Mouse (Mus musculus) E14TG2a.4 (cell line): Measurements from ENCODE around the gene Slc43a1.

Source experiments
- H3K27me3 ChIP-seq: 2 replicates; pipeline ENCODE4 v1.6.1; 2014; ENCODE audit warnings: low read length, control low read depth; ENCODE audit not compliant: insufficient read depth
- H3K36me3 ChIP-seq: 2 replicates; pipeline ENCODE4 v1.6.1; 2014; ENCODE audit warnings: low read length, control low read depth; ENCODE audit not compliant: insufficient read depth
- H3K4me1 ChIP-seq: replicated peaks from 2 replicates; pipeline ENCODE4 v1.6.1; 2014; ENCODE audit warnings: low read depth, low read length, control low read depth
- H3K4me3 ChIP-seq: replicated peaks from 2 replicates; pipeline ENCODE4 v1.5.1; 2014; ENCODE audit warnings: mild to moderate bottlenecking, low read length
- H3K9me3 ChIP-seq: 2 replicates; pipeline ENCODE4 v1.6.1; 2014; ENCODE audit warnings: low read length, control low read depth
- CTCF ChIP-seq: conservative IDR thresholded peaks from 2 replicates; pipeline ENCODE4 v1.5.1; 2014; ENCODE audit warnings: low read length
- NANOG ChIP-seq: IDR thresholded peaks from 2 replicates; pipeline ENCODE4 v1.6.1; 2014; ENCODE audit warnings: borderline replicate concordance, low read length, mixed read lengths
- POU5F1 ChIP-seq: IDR thresholded peaks from 2 replicates; pipeline ENCODE4 v1.6.1; 2014; ENCODE audit warnings: low read length, borderline replicate concordance

Gene Slc43a1

DNA sequence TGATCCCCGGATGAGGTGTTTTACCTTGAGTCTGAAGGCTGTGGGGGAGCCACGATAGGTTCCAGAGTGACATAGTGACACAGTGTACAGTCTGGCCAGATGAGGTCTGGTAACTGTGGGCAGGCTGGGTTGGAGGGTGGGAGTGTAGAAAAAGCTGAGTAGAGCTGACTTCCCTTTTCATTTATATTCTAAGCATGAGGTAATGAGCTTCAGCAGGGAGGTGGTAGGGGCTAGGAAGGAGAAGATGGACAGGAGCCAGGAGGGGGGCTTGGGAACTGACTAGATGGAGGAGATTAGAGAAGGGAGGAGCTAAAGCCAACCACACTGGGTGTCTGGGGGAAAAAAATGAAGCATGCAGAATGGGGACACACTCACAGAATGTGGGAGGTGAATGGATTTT is 30.3 kb downstream of the Slc43a1 start:
- Histone ChIP-seq H3K36me3 (no peaks in the 10 kb centered on the region), H3K9me3 (0 out of 2 replicates have a peak, but pooled peaks cover under 1% of the 10 kb centered on the region), H3K4me3 (no peak overlapping the region), H3K27me3 (peaks cover 94% of the 10 kb centered on the region), H3K4me1 (peaks cover 43% of the 10 kb centered on the region)
- no peak for TF ChIP-seq POU5F1

DNA sequence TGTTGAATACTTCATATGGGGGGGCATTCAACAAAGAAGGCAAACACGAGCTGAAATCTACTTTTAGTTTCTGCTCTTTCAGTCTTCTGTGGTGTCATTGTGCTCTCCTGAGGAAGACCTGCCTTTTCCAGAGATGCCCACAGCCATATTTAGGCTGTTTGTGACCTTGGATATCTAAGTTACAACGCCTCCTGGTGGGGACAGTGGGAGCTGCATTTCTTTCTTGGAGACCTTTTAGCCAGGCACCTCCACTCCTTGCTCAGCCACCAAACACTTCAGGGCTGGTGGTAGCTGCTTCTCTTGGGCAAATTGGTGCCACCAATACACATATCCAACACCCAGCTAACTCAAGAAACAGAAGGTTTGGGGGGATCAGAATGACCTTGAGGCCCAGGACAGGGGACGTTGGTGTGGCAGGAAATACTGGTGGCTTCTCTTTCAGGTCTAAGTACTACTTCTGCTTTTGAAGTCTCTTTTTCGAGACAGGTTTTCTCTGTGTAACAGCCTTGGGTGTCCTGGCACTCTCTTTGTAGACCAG is 32.0 kb downstream of the Slc43a1 start:
- no peak overlapping the region for H3K4me3 ChIP-seq
- H3K36me3 ChIP-seq = no peaks in the 10 kb centered on the region
- TF ChIP-seq CTCF (peak; percentile 91), NANOG (no peak)
- peaks cover 40% of the 10 kb centered on the region for H3K4me1 ChIP-seq
- H3K9me3 ChIP-seq = 0 out of 2 replicates have a peak, but pooled peaks cover 6% of the 10 kb centered on the region
- peaks cover 98% of the 10 kb centered on the region for H3K27me3 ChIP-seq

DNA sequence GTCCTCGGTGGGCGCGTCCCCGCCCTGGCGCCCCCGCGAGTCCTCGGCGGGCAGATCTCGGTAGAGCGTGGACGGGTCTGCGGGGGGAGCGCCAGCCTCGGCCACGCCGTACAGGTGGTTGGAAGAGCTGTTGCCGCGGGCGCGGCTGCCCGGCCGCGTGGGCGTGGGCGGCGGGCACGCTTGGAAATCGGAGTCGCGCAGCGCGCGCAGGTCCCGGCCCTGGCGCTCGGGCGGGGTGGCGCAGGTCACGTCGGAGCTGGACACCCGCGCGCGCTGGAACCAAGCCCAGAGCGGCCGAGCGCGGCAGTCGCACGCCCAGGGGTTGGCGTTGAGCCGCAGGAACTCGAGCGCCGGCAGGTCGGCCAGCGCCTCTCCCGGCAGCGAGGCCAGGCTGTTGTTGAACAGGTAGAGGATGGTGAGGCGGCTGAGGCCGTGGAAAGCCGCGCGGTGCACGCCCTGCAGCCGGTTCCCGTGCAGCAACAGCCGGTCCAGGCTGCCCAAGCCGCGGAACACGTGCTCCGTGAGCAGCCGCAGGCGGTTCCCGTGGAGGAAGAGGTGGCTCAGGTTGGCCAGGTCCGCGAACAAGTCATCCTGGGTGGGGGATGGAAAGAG is 33.6 kb downstream of the Slc43a1 start:
- H3K27me3 ChIP-seq = peaks cover 97% of the 10 kb centered on the region
- TF ChIP-seq CTCF = no peak

GRCm38 (mm10) chr2:84875842-84876241 is 37.2 kb downstream of the Slc43a1 start:
- H3K4me1 ChIP-seq = peaks cover 20% of the 10 kb centered on the region
- TF ChIP-seq POU5F1 (no peak), CTCF (no peak), NANOG (no peak)
- H3K9me3 ChIP-seq = 0 out of 2 replicates have a peak, but pooled peaks cover 6% of the 10 kb centered on the region
- no peaks in the 10 kb centered on the region for H3K36me3 ChIP-seq
- H3K4me3 ChIP-seq = no peak overlapping the region
- H3K27me3 ChIP-seq = peaks cover 91% of the 10 kb centered on the region

More for the DNA sequence above, 33.6 kb downstream of the Slc43a1 start:
- Histone ChIP-seq H3K4me3 (peak overlapping the region; percentile 77), H3K36me3 (no peaks in the 10 kb centered on the region), H3K9me3 (0 out of 2 replicates have a peak, but pooled peaks cover 6% of the 10 kb centered on the region), H3K4me1 (peaks cover 25% of the 10 kb centered on the region)

DNA sequence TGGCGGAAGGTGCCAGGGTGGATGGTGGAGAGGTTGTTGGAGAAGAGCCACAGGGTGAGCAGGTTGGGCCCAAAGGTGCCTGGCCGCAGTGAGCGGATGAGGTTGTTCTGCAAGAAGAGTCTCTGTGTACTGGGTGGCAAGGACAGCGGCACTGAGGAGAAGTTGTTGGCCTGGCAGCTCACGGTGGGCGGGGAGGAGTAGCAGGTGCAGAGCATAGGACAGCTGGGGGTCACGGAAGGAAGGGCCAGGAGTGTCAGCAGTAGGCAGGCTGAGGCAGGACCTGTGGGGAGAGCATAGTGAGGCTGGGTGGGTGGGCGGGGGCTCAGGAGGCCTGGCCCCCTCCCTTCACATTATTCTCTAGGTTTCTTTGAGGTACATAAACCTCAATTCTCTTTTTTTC is 41.9 kb downstream of the Slc43a1 start:
- TF ChIP-seq NANOG = no peak
- no peak for TF ChIP-seq CTCF
- Histone ChIP-seq H3K4me3 (0 out of 2 replicates have a peak overlapping the region, but pooled peaks have one; percentile 10), H3K27me3 (peaks cover 90% of the 10 kb centered on the region), H3K9me3 (peaks cover 16% of the 10 kb centered on the region), H3K4me1 (peaks cover 28% of the 10 kb centered on the region), H3K36me3 (no peaks in the 10 kb centered on the region)

- Histone ChIP-seq H3K4me1 (peaks cover 39% of the 10 kb centered on the region), H3K27me3 (peaks cover 92% of the 10 kb centered on the region), H3K36me3 (no peaks in the 10 kb centered on the region), H3K4me3 (peak overlapping the region; percentile 35), H3K9me3 (peaks cover 16% of the 10 kb centered on the region)
- TF ChIP-seq NANOG = no peak
- TF ChIP-seq POU5F1 = no peak
- no peak for TF ChIP-seq CTCF
Measured at GRCm38 (mm10) chr2:84882606-84883005, 44.0 kb downstream of the Slc43a1 start.

GRCm38 (mm10) chr2:84883084-84883483 is 44.4 kb downstream of the Slc43a1 start:
- H3K4me1 ChIP-seq = peaks cover 43% of the 10 kb centered on the region
- peaks cover 16% of the 10 kb centered on the region for H3K9me3 ChIP-seq
- H3K36me3 ChIP-seq = no peaks in the 10 kb centered on the region
- peak overlapping the region; percentile 35; the same call in 1 of the 2 replicates for H3K4me3 ChIP-seq
- H3K27me3 ChIP-seq = peaks cover 94% of the 10 kb centered on the region
- no peak for TF ChIP-seq POU5F1
- TF ChIP-seq NANOG = no peak

DNA sequence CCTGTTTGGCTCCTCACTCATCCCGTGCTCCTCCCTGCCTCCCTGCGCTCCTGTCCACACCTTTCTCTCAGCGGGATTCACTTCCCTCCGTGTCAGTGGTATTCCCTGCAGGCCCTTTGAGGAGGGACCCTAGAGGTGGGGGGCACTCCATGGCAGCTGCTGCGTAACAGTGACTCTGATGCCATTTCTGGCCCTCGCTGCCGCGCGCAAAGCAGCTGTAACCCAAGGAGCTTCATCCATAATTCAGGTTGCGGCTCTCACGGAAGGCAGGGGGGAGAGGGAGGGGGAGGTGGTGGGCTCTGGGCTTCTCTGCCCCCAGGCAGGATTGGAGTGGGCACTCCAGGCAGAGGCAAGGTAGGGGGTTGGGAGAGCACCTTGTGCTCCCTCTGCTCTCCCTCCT is 44.9 kb downstream of the Slc43a1 start:
- Histone ChIP-seq H3K27me3 (peaks cover 95% of the 10 kb centered on the region), H3K36me3 (no peaks in the 10 kb centered on the region), H3K4me3 (no peak overlapping the region), H3K9me3 (peaks cover 16% of the 10 kb centered on the region), H3K4me1 (peaks cover 46% of the 10 kb centered on the region)
- no peak for TF ChIP-seq CTCF
- no peak for TF ChIP-seq NANOG
- no peak for TF ChIP-seq POU5F1

- TF ChIP-seq POU5F1 (no peak), NANOG (no peak), CTCF (no peak)
Measured at GRCm38 (mm10) chr2:84883942-84884341, 45.3 kb downstream of the Slc43a1 start.

More at GRCm38 (mm10) chr2:84883942-84884341, 45.3 kb downstream of the Slc43a1 start:
- Histone ChIP-seq H3K4me3 (no peak overlapping the region), H3K4me1 (peaks cover 46% of the 10 kb centered on the region), H3K27me3 (peaks cover 95% of the 10 kb centered on the region), H3K36me3 (no peaks in the 10 kb centered on the region), H3K9me3 (peaks cover 16% of the 10 kb centered on the region)
